Mouse (Mus musculus): ENCODE data around the gene Otos. TPM values are rescaled to one million over a fixed set of nuclear protein-coding genes. Genes with fewer than 3 reads are reported as not detected.

Otos gene
- polyA plus RNA-seq, 1 experiment from 2014 or later: 0.09 TPM

DNA sequence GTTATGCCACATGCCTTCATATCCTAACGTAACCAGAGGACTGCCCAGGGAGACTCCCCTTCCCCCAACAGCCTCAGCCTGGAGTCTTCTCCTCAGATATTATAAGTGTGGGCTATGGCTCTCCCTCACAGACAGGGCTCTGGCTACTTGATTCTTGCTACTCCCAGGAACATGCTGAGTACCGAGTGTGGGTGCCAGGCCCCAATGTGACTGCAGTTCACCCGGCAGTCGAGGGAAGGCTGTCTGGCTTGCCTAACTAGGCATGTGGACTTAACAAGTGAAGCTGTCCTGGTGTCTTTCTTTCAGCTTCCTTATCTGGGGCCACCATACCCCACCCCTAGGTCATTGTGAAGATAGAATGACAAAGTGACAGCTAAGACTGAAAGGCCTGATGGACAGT is 5.0 kb downstream of the Otos start:
- Histone ChIP-seq H3K4me2 (ENCODE audit: low read length) (no peak overlapping the region), H3K27ac (ENCODE audit: low read depth) (no peak overlapping the region), H3K4me3 (ENCODE audit: low read depth, low read length) (no peak overlapping the region), H3K9ac (ENCODE audit: low read length) (no peak overlapping the region), H3K9me3 (ENCODE audit: control insufficient read depth, low read length) (no peaks in the 10 kb centered on the region), H3K27me3 (replicated peaks; ENCODE audit: control insufficient read depth, insufficient read depth, low read length) (no peaks in the 10 kb centered on the region), H3K36me3 (ENCODE audit: control insufficient read depth, insufficient read depth, low read length) (no peaks in the 10 kb centered on the region), H3K4me1 (replicated peaks; ENCODE audit: control insufficient read depth, insufficient read depth, low read length) (peaks cover 13% of the 10 kb centered on the region)
- ATAC-seq (replicated peaks; ENCODE audit: low FRiP score, low TSS enrichment, low read depth) (no peak), DNase-seq (ENCODE audit: low spot score) (no peak)
- 71% methylated on average over 4 of the region's 4 CpGs for WGBS

GRCm38 (mm10) chr1:92641514-92642272 is 6.9 kb downstream of the Otos start, which contains the start of gene Cops9:
TSS of gene Cops9 (minus strand) at chr1:92641985.
- Histone ChIP-seq H3K4me2 (ENCODE audit: low read length) (peak within 1 kb of the TSS; percentile 98), H3K27ac (ENCODE audit: low read depth) (peak within 1 kb of the TSS; percentile 54; the same call in 1 of the 2 replicates), H3K36me3 (ENCODE audit: control insufficient read depth, insufficient read depth, low read length) (peaks cover 19% of the 10 kb centered on the region), H3K27me3 (replicated peaks; ENCODE audit: control insufficient read depth, insufficient read depth, low read length) (no peaks in the 10 kb centered on the region), H3K4me1 (replicated peaks; ENCODE audit: control insufficient read depth, insufficient read depth, low read length) (peaks cover 13% of the 10 kb centered on the region), H3K4me3 (ENCODE audit: low read depth, low read length) (peak within 1 kb of the TSS; percentile 97), H3K9ac (ENCODE audit: low read length) (peak within 1 kb of the TSS; percentile 91), H3K9me3 (ENCODE audit: control insufficient read depth, low read length) (no peaks in the 10 kb centered on the region)
- DNase-seq (ENCODE audit: low spot score) (peak; percentile 97), ATAC-seq (replicated peaks; ENCODE audit: low FRiP score, low TSS enrichment, low read depth) (peak; percentile 92)
- 1% methylated on average over 50 of the region's 50 CpGs for WGBS

DNA sequence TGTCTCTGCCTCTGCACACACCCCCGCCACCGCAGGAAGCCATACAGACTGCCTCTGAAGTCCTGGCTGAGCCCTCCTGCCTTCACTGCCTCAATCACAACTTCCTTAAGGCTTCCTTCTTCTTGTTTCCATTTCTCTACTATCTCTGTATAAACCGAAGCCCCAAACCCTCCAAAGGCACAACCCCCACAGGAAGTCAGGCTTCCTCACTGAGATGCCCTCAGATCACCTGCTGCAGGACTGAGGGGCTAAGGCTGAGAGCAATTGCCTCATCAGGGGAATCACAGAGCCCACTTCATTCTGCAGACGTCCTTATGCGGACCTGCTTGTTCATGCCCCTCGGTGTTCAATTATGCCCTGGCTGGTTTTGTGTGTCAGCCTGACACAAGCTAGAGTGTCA is 8.2 kb downstream of the Otos start:
- Histone ChIP-seq H3K27me3 (replicated peaks; ENCODE audit: control insufficient read depth, insufficient read depth, low read length) (no peaks in the 10 kb centered on the region), H3K27ac (ENCODE audit: low read depth) (no peak overlapping the region), H3K9me3 (ENCODE audit: control insufficient read depth, low read length) (no peaks in the 10 kb centered on the region), H3K36me3 (ENCODE audit: control insufficient read depth, insufficient read depth, low read length) (peaks cover 32% of the 10 kb centered on the region), H3K9ac (ENCODE audit: low read length) (no peak overlapping the region), H3K4me1 (replicated peaks; ENCODE audit: control insufficient read depth, insufficient read depth, low read length) (peaks cover 13% of the 10 kb centered on the region), H3K4me2 (ENCODE audit: low read length) (peak overlapping the region; percentile 98; the same call in 1 of the 2 replicates), H3K4me3 (ENCODE audit: low read depth, low read length) (no peak overlapping the region)
- 89% methylated on average over 6 of the region's 6 CpGs for WGBS
- ATAC-seq (replicated peaks; ENCODE audit: low FRiP score, low TSS enrichment, low read depth) (no peak), DNase-seq (ENCODE audit: low spot score) (peak; percentile 44)

DNA sequence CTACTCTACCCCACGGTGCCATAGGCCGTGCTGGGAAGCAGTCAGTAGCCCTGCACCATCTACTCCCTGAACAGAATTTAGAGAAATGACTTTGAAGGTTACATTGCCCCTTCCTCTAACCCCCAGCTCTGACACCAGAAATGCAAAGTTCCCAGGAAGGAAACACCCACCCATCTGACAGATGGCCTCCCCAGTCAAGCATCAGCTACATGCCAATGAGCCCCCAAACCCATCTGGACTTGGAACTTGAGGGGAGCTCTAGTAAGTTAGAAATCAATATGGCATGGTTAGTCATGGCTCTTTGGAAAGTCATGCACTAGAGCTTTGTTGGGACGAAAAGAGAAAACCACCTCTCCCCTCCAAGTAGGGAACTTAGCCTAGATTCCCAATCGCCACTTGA is 9.9 kb downstream of the Otos start:
- peaks cover 36% of the 10 kb centered on the region for H3K36me3 ChIP-seq (ENCODE audit: control insufficient read depth, insufficient read depth, low read length)
- peaks cover 13% of the 10 kb centered on the region for H3K4me1 ChIP-seq (replicated peaks; ENCODE audit: control insufficient read depth, insufficient read depth, low read length)
- H3K9ac ChIP-seq (ENCODE audit: low read length): no peak overlapping the region
- no peak overlapping the region for H3K4me3 ChIP-seq (ENCODE audit: low read depth, low read length)
- DNase-seq (ENCODE audit: low spot score): no peak
- H3K27me3 ChIP-seq (replicated peaks; ENCODE audit: control insufficient read depth, insufficient read depth, low read length): no peaks in the 10 kb centered on the region
- no peak for ATAC-seq (replicated peaks; ENCODE audit: low FRiP score, low TSS enrichment, low read depth)
- no peaks in the 10 kb centered on the region for H3K9me3 ChIP-seq (ENCODE audit: control insufficient read depth, low read length)
- 95% methylated on average over 4 of the region's 4 CpGs for WGBS
- H3K4me2 ChIP-seq (ENCODE audit: low read length): no peak overlapping the region
- no peak overlapping the region for H3K27ac ChIP-seq (ENCODE audit: low read depth)

GRCm38 (mm10) chr1:92638181-92638580 is 10.5 kb downstream of the Otos start:
- H3K4me1 ChIP-seq (replicated peaks; ENCODE audit: control insufficient read depth, insufficient read depth, low read length): peaks cover 13% of the 10 kb centered on the region
- H3K4me2 ChIP-seq (ENCODE audit: low read length): no peak overlapping the region
- ATAC-seq (replicated peaks; ENCODE audit: low FRiP score, low TSS enrichment, low read depth) (no peak), DNase-seq (ENCODE audit: low spot score) (peak; percentile 31)
- no peaks in the 10 kb centered on the region for H3K9me3 ChIP-seq (ENCODE audit: control insufficient read depth, low read length)
- H3K9ac ChIP-seq (ENCODE audit: low read length): no peak overlapping the region
- 93% methylated on average over 3 of the region's 3 CpGs for WGBS
- H3K27me3 ChIP-seq (replicated peaks; ENCODE audit: control insufficient read depth, insufficient read depth, low read length): no peaks in the 10 kb centered on the region
- no peak overlapping the region for H3K4me3 ChIP-seq (ENCODE audit: low read depth, low read length)
- H3K36me3 ChIP-seq (ENCODE audit: control insufficient read depth, insufficient read depth, low read length): peaks cover 36% of the 10 kb centered on the region
- no peak overlapping the region for H3K27ac ChIP-seq (ENCODE audit: low read depth)

DNA sequence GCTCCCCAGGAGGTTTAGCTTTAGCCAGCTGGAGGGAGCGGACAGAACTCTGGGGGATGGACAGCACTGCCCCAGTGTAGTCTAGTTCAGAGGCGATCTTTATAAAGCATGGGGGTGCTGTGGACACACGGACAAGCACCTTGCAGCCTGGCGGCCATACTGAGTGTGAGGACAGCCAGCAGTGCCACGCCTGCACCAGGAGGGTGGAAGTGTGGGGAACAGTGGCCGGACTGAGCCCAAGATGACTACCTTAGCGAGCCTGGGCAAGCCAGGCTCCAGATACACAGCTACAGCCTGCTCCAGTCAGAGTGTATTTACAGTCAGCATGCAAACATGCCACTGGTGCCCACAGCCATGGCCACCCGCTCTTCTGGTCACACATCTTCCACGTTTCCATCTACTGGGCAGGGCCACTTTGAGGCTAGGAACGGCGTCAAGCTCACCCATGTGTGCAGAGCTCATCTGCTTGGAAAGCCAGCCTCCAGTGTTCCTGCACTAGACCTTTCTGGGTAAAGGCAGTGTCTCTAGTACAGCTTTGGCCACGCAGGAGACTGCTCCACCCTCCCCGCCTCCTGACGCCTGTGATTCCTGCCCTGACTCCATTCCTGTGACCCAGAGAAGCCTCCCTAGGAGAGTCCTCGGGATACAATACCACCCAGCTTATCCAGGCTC is 11.0 kb downstream of the Otos start:
- Histone ChIP-seq H3K36me3 (ENCODE audit: control insufficient read depth, insufficient read depth, low read length) (peaks cover 36% of the 10 kb centered on the region), H3K9me3 (ENCODE audit: control insufficient read depth, low read length) (no peaks in the 10 kb centered on the region), H3K27me3 (replicated peaks; ENCODE audit: control insufficient read depth, insufficient read depth, low read length) (no peaks in the 10 kb centered on the region), H3K27ac (ENCODE audit: low read depth) (no peak overlapping the region), H3K4me2 (ENCODE audit: low read length) (no peak overlapping the region), H3K9ac (ENCODE audit: low read length) (no peak overlapping the region), H3K4me1 (replicated peaks; ENCODE audit: control insufficient read depth, insufficient read depth, low read length) (peaks cover 13% of the 10 kb centered on the region), H3K4me3 (ENCODE audit: low read depth, low read length) (no peak overlapping the region)
- DNase-seq (ENCODE audit: low spot score): peak; percentile 31
- no peak for ATAC-seq (replicated peaks; ENCODE audit: low FRiP score, low TSS enrichment, low read depth)
- WGBS: 91% methylated on average over 15 of the region's 15 CpGs

DNA sequence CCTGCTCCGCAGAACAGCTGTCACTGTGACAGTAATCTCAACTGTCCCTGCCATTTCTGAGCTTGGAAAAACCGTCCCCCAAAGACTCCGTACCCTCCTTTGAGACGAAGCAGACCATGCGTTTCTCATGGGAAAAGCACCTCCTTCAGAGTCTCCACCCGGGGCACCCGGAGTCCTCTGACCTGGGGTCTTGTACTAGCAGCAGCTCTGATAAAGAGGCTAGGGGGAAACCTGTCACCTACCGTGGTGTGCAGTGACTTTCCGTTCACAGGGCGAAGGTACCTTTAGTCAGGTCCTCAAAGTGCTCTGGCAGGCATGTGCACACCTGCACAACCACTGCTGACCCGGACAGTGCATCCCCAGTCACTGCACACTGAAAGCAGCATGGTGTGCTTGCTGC is 12.0 kb downstream of the Otos start:
- ATAC-seq (replicated peaks; ENCODE audit: low FRiP score, low TSS enrichment, low read depth): no peak
- no peaks in the 10 kb centered on the region for H3K9me3 ChIP-seq (ENCODE audit: control insufficient read depth, low read length)
- 92% methylated on average over 11 of the region's 11 CpGs for WGBS
- no peak overlapping the region for H3K4me3 ChIP-seq (ENCODE audit: low read depth, low read length)
- no peak overlapping the region for H3K4me2 ChIP-seq (ENCODE audit: low read length)
- H3K9ac ChIP-seq (ENCODE audit: low read length): no peak overlapping the region
- H3K27ac ChIP-seq (ENCODE audit: low read depth): no peak overlapping the region
- peaks cover 36% of the 10 kb centered on the region for H3K36me3 ChIP-seq (ENCODE audit: control insufficient read depth, insufficient read depth, low read length)
- H3K27me3 ChIP-seq (replicated peaks; ENCODE audit: control insufficient read depth, insufficient read depth, low read length): no peaks in the 10 kb centered on the region
- DNase-seq (ENCODE audit: low spot score): peak; percentile 33
- peaks cover 10% of the 10 kb centered on the region for H3K4me1 ChIP-seq (replicated peaks; ENCODE audit: control insufficient read depth, insufficient read depth, low read length)

- no peak overlapping the region for H3K4me2 ChIP-seq (ENCODE audit: low read length)
- peaks cover 8% of the 10 kb centered on the region for H3K4me1 ChIP-seq (replicated peaks; ENCODE audit: control insufficient read depth, insufficient read depth, low read length)
- peaks cover 36% of the 10 kb centered on the region for H3K36me3 ChIP-seq (ENCODE audit: control insufficient read depth, insufficient read depth, low read length)
- no peak overlapping the region for H3K4me3 ChIP-seq (ENCODE audit: low read depth, low read length)
- no peaks in the 10 kb centered on the region for H3K9me3 ChIP-seq (ENCODE audit: control insufficient read depth, low read length)
- H3K9ac ChIP-seq (ENCODE audit: low read length): no peak overlapping the region
- ATAC-seq (replicated peaks; ENCODE audit: low FRiP score, low TSS enrichment, low read depth) (no peak), DNase-seq (ENCODE audit: low spot score) (no peak)
- WGBS: 83% methylated on average over 8 of the region's 8 CpGs
- H3K27ac ChIP-seq (ENCODE audit: low read depth): no peak overlapping the region
- H3K27me3 ChIP-seq (replicated peaks; ENCODE audit: control insufficient read depth, insufficient read depth, low read length): no peaks in the 10 kb centered on the region
Observed at GRCm38 (mm10) chr1:92636015-92636414, 12.6 kb downstream of the Otos start.

All from intestine, embryonic 14.5 days (tissue).